Mouse (Mus musculus) midbrain, embryonic 16.5 days (tissue): ENCODE data around the gene Bicra. TPM values are rescaled to one million over a fixed set of nuclear protein-coding genes. Genes with fewer than 3 reads are reported as not detected.

ENCODE experiments used
- ATAC-seq: fragments of 200-750 bp; cut with Nextera tagmentation; 2 replicates; pipeline ENCODE4 v1.8.0; 2017; ENCODE audit warnings: moderate TSS enrichment
- H3K27ac ChIP-seq: fragments of 300-500 bp; sonication (generic); 2 replicates; pipeline ENCODE4 v1.5.1; 2014; ENCODE audit warnings: mild to moderate bottlenecking, low read length, mixed read lengths
- H3K27me3 ChIP-seq: fragments of 300-500 bp; sonication (generic); 2 replicates; pipeline ENCODE4 v1.6.1; 2014; ENCODE audit warnings: low read depth, low read length, mixed read lengths; ENCODE audit not compliant: control insufficient read depth, insufficient read depth
- H3K36me3 ChIP-seq: fragments of 300-500 bp; sonication (generic); 2 replicates; pipeline ENCODE4 v1.6.1; 2014; ENCODE audit warnings: mild to moderate bottlenecking, low read length, moderate library complexity, mixed read lengths; ENCODE audit not compliant: control insufficient read depth, insufficient read depth
- H3K4me1 ChIP-seq: fragments of 300-500 bp; sonication (generic); 2 replicates; pipeline ENCODE4 v1.6.1; 2014; ENCODE audit warnings: mild to moderate bottlenecking, low read length, mixed read lengths; ENCODE audit not compliant: control insufficient read depth, insufficient read depth
- H3K4me2 ChIP-seq: fragments of 300-500 bp; sonication (generic); 2 replicates; pipeline ENCODE4 v1.6.1; 2014; ENCODE audit warnings: mild to moderate bottlenecking, low read length, mixed read lengths
- H3K4me3 ChIP-seq: fragments of 300-500 bp; sonication (generic); 2 replicates; pipeline ENCODE4 v1.5.1; 2014; ENCODE audit warnings: low read depth, mild to moderate bottlenecking, low read length, moderate library complexity, mixed read lengths
- H3K9ac ChIP-seq: fragments of 300-500 bp; sonication (generic); 2 replicates; pipeline ENCODE4 v1.6.1; 2014; ENCODE audit warnings: low read depth, low read length, mixed read lengths
- H3K9me3 ChIP-seq: fragments of 300-500 bp; sonication (generic); replicated peaks from 2 replicates; pipeline ENCODE4 v1.6.1; 2014; ENCODE audit warnings: mild to moderate bottlenecking, low read length, mixed read lengths; ENCODE audit not compliant: control insufficient read depth, poor library complexity, severe bottlenecking
- WGBS: fragments of 180-500 bp; shearing (Covaris S2); extraction: QIAGEN DNeasy Blood & Tissue Kit; methylation state at CpG from one replicate; pipeline ENCODE4 v1.1.7; 2014; 5-methylcytosine and 5-hydroxymethylcytosine counted together
- polyA plus RNA-seq: library from polyadenylated mRNA; unstranded; fragments of >200 nt; fragmentation: Nextera tagmentation; extraction: Ambion mirVana; gene quantifications from 2 replicates; pipeline ENCODE4 v1.2.1, GENCODE M21; 2015

The Bicra gene
- polyA plus RNA-seq, 1 experiment from 2014 or later: 5.9 TPM

DNA sequence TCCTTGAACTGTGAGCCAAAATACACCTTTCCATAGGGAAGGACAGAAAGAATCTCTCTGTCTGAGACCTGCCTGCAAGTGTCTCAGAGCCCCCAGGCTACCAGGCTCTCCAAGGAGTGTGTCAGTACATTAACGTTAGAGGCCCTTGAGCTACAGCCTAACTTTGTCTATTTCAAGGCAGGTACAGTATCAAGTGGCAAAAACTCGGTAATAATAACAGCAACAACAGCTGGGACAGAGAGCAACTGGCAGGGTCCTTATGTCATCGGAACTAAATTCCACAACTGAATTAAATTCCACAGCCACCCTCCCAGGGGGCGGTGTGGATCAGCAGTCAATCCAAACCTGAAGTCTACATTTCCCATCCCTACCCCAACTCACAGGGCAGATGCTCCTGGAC lies 16.6 kb downstream of the Bicra start:
- no peak overlapping the region for H3K4me3 ChIP-seq
- no peaks in the 10 kb centered on the region for H3K27me3 ChIP-seq
- ATAC-seq: no peak
- H3K4me2 ChIP-seq: no peak overlapping the region
- H3K27ac ChIP-seq: no peak overlapping the region
- H3K36me3 ChIP-seq: peaks cover 3% of the 10 kb centered on the region; the same call in 1 of the 2 replicates
- H3K4me1 ChIP-seq: no peaks in the 10 kb centered on the region; the same call in 1 of the 2 replicates
- no peaks in the 10 kb centered on the region for H3K9me3 ChIP-seq
- 92% methylated on average over 4 of the region's 4 CpGs for WGBS
- no peak overlapping the region for H3K9ac ChIP-seq

DNA sequence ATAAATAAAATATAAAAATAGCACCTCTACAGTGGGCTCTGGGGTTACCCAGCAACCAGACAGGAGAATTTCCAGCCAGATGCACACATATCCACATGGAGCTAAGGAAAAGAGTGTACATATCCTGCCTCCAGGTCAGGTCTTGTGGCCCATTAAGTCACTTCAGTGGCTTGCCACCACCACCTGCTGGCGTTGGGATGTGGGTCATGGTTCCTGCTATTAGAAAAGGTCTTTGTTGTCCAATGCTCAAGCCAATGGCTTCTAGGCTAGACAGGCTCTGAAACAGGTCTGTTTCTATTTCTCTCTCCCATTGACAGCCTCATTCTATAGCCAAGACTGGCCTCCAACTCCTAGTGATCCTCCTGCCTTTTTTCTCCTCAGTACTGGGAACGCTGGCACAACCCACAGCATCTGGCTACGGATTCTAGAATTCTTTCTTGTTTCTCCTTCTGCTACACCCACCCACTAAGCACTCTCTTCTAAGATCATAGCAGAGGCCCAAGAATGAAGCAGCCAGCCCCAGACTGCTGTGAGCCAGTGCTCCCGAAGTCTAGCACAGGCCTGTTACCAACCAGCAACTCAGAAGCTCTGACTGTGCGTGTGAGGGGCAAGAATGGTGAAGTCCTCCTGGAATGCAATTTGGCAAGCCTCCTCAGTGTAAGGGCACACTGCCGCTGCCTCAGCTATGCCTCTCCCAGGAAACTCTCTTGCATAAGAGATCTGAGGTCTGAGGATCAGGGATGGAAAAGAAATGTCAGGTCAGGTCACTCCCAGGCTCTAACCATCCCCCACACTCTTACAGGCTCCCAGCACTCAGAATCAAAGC lies 19.4 kb downstream of the Bicra start:
- Histone ChIP-seq H3K9ac (no peak overlapping the region), H3K9me3 (no peaks in the 10 kb centered on the region), H3K4me3 (no peak overlapping the region), H3K4me2 (no peak overlapping the region), H3K4me1 (no peaks in the 10 kb centered on the region; the same call in 1 of the 2 replicates), H3K27me3 (no peaks in the 10 kb centered on the region), H3K27ac (0 out of 2 replicates have a peak overlapping the region, but pooled peaks have one; percentile 6), H3K36me3 (peaks cover 3% of the 10 kb centered on the region; the same call in 1 of the 2 replicates)
- WGBS: 86% methylated on average over 6 of the region's 6 CpGs
- no peak for ATAC-seq

DNA sequence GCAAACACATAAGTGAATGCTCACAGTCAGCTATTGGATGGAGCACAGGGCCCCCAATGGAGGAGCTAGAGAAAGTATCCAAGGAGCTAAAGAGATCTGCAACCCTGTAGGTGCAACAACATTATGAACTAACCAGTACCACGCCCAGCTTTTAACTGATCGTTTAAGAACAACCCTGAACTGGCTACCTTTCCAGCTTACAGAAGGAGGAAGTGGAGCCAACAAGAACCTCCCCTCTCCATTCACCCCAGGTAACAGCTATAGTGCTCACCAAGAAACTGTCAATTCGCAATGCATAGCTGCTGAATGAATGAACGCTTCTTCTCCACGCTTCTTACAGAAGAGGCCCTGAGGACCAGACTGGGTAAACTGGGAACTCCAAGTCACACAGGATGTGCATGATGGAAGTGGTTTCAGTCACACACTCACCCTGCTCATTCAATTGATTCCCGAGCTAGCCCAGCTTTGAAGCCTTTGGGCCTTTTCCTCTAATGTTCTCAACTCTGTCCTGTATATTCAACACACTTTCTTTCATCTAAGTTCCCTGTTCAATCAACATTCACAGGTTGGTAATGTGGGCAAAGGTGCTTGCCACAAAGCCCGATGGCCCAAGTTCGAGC lies 23.0 kb downstream of the Bicra start:
- Histone ChIP-seq H3K9ac (no peak overlapping the region), H3K36me3 (no peaks in the 10 kb centered on the region), H3K9me3 (no peaks in the 10 kb centered on the region), H3K4me2 (no peak overlapping the region), H3K27me3 (no peaks in the 10 kb centered on the region), H3K27ac (no peak overlapping the region), H3K4me3 (no peak overlapping the region), H3K4me1 (no peaks in the 10 kb centered on the region; the same call in 1 of the 2 replicates)
- no peak for ATAC-seq
- 93% methylated on average over 8 of the region's 8 CpGs for WGBS

DNA sequence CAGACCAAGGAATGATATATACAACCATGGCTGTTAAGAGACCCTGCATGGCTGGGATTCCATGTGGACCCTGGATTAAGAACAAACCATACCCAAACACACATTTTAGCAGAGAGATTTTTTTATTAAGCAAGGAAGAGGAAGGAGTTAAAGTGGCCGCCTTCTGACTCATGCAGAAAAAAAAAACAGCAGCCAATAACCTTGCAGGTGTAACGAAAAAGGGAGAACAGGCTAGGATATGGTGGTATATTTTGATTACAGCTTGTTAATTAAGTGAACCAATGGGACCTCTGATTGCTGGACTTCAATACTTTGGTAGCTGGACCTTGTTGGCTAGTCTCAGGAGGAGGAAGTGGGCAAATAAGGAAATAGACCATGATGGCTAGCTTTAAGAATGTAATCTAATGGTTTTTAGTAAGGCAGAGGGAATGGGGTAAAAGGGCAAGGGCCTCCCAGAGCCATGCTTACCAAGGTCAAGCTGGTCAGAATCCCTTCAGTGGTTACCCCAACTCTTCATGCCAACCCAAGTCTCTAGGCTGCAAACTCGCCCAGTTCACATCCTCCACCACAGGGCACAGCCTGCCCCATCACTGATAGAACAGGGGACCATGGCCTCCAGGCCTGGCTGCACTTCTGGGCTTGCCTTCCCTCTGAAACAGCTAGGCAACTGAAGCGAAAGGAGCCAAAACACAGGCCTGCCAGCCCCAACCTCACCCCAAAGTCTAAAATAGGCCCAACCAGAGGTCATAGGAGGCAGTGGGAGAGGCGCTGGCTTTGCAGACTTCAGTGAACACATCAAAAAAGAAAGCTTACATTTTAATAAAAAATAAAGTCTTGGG lies 28.2 kb downstream of the Bicra start:
- no peak overlapping the region for H3K9ac ChIP-seq
- no peak for ATAC-seq
- no peaks in the 10 kb centered on the region for H3K27me3 ChIP-seq
- no peak overlapping the region for H3K4me2 ChIP-seq
- H3K4me3 ChIP-seq: no peak overlapping the region
- no peaks in the 10 kb centered on the region; the same call in 1 of the 2 replicates for H3K4me1 ChIP-seq
- 92% methylated on average over 5 of the region's 5 CpGs for WGBS
- H3K27ac ChIP-seq: no peak overlapping the region
- no peaks in the 10 kb centered on the region for H3K9me3 ChIP-seq
- no peaks in the 10 kb centered on the region for H3K36me3 ChIP-seq

DNA sequence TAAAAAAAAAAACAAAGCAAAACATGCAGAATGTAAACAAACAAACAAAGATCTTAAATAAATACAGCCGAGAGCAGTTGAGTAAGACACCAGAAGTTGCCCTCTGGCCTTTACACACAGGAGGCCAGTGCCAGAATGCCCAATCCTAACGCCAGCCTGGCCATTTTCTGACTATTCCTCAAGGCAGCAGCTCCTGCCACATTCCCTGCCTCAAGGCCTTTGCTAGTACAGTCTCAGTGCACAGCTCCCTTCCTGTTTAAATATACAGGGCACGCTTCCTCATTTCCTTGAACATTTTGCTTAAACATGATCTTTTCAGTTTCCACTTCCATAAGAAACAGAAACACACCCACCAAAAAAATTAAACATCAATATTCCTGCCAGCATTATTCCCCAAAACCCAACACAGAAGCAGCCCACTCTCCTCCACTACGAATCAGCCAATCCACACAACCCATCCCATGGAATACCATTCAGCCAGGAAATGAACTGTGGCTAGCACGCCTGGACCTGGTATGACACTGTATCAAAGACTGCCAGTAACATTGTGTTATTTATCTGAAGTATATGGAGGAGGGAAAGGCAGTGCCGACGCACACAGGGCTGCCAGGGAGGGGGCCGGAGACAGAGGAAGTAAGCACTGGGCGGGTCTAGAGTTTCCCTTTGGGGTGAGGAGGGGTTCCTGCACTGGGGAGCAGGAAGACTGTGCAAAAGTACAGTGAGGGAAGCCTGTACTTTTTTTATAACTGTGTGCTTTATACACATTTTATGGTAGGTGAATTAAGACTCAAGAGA lies 29.5 kb downstream of the Bicra start:
- Histone ChIP-seq H3K4me1 (no peaks in the 10 kb centered on the region; the same call in 1 of the 2 replicates), H3K4me3 (no peak overlapping the region), H3K27me3 (no peaks in the 10 kb centered on the region), H3K27ac (no peak overlapping the region), H3K36me3 (no peaks in the 10 kb centered on the region), H3K9me3 (no peaks in the 10 kb centered on the region), H3K4me2 (no peak overlapping the region), H3K9ac (no peak overlapping the region)
- WGBS: 88% methylated on average over 9 of the region's 9 CpGs
- ATAC-seq: 0 out of 2 replicates have a peak, but pooled peaks have one; percentile 19

DNA sequence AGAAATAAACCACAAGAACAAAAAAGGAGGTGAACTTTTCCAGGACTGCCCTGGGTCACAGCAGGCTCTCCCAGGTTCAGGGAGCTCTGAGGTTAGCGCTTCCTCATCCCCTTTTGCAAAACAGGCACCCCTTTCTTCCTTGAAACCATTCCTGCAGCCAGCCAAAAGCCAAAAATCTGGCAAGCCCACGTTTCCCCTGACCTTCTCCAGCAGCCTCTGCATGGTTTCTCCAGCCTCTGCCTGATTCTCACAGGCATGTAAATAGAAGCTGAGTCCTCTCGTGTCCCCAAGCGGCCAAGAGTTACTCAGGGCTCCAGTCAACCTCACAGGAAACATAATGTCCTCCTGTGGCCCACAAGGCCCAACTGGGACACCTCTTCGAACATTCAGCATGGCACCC lies 32.3 kb downstream of the Bicra start:
- Histone ChIP-seq H3K27me3 (no peaks in the 10 kb centered on the region), H3K4me1 (no peaks in the 10 kb centered on the region; the same call in 1 of the 2 replicates), H3K4me3 (no peak overlapping the region), H3K36me3 (peaks cover 2% of the 10 kb centered on the region; the same call in 1 of the 2 replicates), H3K4me2 (no peak overlapping the region), H3K27ac (no peak overlapping the region), H3K9ac (no peak overlapping the region), H3K9me3 (no peaks in the 10 kb centered on the region)
- ATAC-seq: no peak
- 91% methylated on average over 5 of the region's 5 CpGs for WGBS

DNA sequence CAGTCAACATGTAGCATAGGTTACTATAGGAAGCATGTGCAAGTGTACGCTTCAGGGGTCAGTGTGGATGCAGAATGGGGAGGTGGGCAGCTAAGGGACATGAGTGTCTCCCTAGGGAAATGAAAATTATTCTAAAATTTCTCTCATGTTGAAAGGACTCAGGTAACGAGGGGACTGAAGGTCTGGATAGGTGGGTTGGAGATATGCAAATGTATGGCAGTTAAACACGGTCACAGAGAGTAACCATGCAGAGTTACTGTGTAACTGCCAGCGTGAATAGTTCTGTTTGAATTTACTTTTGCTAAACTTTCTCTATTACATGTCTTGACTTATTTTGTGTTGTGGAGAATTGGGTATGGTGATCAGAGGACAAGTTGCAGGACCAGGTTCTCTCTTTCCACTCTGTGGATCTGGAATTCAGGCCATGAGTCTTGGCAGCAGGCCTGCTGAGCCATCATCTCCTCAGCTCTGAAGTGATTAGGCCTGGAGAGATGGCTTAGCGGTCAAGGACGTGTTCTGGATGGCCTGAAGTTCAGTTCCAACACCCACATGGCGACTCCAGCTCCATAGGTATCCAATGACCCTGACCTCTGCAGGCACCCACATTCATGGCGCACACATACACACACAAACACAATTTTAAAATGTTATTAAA lies 33.1 kb downstream of the Bicra start:
- WGBS: 88% methylated on average over 8 of the region's 8 CpGs
- Histone ChIP-seq H3K27ac (no peak overlapping the region), H3K9ac (no peak overlapping the region), H3K4me3 (no peak overlapping the region), H3K4me2 (no peak overlapping the region), H3K9me3 (no peaks in the 10 kb centered on the region), H3K27me3 (no peaks in the 10 kb centered on the region), H3K36me3 (peaks cover 2% of the 10 kb centered on the region; the same call in 1 of the 2 replicates), H3K4me1 (no peaks in the 10 kb centered on the region; the same call in 1 of the 2 replicates)
- ATAC-seq: no peak
